Mouse (Mus musculus) mature B cell (primary cell): Measurements from ENCODE around the gene Akr1b10.
"Not testable (repeated sequence)": the region's sequence is repeated elsewhere in the genome, so short reads cannot be mapped to it uniquely, and the experiment has no call there.

Experiments
- in situ Hi-C: fragments of 300-500 bp; cut with MboI; formaldehyde crosslinking; loops from 2 replicates; pipeline ENCODE4 v1.14.3; 2019

Gene Akr1b10

DNA sequence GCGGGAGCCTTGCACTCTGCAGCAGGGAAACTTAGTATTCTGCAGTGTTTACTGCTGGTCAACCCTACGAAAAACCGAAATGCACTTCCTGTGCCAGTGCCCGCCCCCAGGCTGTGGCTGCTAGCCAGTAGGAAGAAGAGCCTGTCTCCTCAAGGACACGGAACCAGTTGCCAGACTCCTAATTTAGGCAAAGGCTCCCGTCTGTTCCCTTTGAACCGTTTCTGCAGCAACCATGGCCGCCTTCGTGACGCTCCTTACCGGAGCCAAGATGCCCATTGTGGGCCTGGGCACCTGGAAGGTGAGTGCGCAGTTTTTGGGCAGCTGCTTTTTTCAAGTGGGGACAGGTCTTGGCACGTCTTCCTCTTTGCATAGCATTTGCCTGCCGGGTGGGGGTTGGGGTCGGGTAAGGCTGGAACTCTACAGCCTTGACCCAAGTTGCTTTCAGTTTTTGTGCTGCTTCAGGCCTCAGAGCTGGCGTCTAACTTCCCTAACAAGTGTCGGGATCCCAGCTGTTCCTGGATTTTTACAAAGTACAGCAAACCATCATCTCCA, at the start of gene Akr1b10:
Akr1b10 (plus strand) TSS at position 109 of the 552 bp plus-strand sequence.
- in situ Hi-C loops = no loop called here

DNA sequence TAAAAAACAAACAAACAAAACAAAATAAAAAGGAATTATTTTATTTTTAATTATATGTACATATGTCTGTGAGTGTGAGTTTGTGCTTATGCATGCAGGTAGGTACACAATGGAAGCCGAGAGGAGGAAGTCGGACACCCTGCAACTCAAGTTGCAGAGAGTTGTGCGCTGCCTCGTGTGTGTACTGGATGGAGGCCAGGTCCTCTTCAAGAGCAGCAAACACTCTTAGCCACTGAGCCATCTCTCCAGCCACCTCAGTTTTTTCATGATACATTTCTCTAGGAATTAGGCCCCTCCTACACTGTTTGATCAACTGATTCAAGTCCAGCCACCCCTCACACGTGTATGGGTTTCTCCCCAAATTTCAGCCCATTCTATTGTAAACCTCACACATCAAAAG, 49.3 kb upstream of the Akr1b10 start:
- in situ Hi-C loops = no loop called here

DNA sequence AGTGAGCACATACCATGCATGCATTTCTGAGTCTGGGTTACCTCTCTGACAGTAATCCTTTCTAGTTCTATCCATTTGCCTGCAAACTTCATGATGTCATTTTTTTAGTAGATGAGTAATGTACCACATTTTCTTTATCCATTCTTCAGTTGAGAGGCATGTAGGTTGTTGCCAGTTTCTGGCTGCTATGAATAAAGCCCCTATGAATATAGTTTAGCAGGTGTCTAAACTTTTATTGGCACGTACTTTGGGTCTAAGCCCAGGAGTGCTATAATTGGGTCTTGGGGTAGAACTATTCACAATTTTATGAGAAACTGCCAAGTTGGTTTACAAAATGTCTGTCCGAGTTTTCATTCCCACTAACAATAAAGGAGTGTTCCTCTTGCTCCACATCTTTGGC, 46.2 kb upstream of the Akr1b10 start:
- in situ Hi-C loops = no loop called here

DNA sequence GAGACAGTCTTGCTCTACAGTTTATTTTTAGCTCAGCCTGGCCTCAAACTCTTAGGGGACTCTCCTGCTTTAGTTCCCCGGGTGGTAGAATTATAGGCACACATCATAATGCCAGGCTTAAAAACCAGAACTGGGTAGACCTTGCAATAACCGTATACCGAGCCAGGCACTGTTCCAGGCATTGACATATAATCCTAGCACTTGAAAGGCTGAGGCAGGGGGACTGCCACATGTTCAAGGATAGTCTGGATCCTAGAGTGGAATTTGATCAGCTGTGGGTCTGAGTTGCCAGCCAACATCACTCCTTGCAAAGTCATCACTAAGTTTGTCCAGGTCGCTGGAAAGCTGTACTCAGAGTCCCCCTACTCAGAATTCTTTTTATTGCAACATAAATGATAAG, 42.0 kb upstream of the Akr1b10 start:
- in situ Hi-C loops = no loop called here

DNA sequence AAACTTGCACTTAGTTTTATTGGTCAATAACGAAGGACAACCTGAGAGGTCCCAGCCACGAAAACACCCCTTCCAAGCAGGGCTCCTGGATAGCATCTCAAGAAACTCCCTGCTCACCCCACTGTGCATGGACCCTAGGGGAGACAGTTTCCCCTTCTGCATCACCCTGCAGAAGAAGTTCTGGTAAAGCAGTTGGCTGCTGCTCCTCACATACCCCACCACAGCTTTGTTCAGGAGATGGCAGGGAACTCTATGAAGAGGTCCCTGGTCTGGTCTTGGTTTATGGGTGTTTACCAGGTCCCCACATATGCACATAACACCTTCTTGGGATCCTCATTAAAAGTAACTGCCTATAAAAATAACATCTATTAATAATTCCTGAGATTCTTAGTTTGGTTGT, 41.5 kb upstream of the Akr1b10 start:
- in situ Hi-C loops = no loop called here

DNA sequence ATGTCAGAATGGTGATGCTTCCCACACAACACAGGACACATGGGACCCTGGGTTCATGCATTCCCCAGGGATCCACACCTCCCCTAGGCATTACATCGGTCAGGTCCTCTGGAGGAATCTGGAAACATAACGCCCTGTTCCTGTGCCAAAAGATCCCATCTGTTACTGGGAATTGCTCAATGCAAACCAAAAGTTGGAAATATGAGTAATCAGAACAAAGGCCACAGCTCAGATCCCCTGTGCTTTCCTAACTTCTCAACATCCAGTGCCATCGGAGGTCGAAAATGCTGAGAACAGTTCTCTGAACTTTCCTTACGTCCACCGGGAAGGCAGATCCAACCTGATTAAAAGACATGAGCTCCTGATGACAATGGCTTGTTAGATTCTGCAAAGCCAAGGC, 40.6 kb upstream of the Akr1b10 start:
- in situ Hi-C loops = no loop called here

DNA sequence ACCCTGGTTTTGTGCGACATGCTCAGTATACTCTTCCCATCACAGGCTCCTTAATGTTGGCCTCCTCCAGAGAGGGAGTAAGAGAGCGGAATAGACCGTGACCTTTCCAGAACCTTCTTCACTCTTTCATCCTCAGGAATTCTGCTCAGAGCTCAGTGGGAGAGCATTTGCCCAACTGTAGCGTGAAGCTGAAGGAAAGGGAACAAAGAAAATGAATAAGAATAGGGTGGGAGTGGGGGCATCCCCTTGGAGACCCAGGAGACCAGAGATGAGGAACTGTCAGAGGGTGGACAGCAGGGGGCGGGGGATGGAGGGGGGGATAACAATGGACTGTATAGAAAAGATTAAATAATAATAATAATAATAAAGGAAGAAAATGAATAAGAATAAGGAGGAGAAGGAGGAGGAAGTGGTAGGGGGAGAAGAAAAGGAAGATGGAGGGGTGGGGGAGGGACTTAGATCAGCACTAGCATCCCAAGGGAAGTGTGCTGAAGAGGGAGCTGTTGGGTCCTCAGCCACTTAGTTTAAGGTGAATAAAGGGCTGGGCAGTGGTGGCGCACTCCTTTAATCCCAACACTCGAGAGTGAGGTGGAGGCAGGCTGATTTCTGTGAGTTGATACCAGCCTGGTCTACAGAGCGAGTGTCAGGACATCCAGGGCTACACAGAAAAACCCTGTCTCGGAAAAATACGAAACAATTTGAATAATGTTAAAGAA, 39.7 kb upstream of the Akr1b10 start:
- in situ Hi-C loops = no loop called here

DNA sequence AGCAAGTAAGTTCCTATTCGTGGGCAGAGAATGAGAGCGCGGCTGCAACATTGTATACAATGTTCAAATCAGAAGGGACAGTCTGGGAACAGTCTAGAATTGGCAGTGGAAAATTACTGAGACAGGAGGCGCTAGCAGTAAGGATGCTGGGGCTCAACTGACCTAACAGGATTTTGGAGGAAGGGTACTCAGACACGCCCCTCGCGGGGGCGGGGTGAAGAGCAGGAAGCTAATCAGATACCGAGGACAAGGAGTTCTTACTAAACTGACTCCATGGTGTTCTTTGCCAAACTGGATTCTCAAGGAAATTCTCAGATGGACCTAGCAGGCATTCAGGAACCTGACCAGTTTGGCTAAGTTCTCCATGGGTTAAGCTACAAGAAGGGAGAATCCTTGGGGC, 39.1 kb upstream of the Akr1b10 start:
- in situ Hi-C loops = no loop called here

DNA sequence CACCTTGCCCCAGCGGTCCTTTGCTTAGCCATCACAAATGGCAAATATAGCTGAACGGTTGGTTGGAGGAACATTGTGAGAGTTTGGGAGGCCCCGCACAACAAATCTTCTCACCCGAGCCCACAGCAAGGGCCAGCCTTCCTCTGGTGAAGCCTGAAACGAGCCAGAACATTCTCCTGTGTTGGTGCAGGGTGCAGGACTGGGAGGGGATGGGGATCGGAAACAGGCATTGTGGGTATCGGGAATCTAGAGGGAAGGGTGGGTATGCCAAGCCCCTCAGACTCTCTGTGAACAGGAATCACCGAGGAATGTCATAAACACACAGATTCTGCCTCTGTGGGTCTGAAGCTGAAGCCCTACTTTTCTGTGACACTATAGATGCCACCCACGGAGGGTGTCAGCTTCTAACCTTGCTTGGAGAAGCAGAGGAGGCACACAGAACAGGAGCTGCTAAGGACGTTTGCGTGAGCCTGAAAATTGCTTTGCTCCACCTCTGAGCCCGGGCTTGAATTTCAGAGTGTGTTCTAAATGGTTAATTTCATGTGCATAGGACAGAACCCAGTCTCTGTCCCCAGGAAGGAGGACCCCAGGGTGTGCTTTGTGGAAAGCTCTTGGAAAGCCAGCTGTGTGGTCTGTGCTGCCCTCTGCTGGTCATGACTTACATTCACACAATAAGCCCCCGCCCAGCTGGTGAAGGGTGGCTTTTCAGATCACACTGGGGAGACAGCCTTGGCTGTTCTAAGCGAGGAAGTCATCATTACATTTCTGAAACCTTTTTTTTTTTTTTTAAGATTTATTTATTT, 37.7 kb upstream of the Akr1b10 start:
- in situ Hi-C loops = no loop called here

DNA sequence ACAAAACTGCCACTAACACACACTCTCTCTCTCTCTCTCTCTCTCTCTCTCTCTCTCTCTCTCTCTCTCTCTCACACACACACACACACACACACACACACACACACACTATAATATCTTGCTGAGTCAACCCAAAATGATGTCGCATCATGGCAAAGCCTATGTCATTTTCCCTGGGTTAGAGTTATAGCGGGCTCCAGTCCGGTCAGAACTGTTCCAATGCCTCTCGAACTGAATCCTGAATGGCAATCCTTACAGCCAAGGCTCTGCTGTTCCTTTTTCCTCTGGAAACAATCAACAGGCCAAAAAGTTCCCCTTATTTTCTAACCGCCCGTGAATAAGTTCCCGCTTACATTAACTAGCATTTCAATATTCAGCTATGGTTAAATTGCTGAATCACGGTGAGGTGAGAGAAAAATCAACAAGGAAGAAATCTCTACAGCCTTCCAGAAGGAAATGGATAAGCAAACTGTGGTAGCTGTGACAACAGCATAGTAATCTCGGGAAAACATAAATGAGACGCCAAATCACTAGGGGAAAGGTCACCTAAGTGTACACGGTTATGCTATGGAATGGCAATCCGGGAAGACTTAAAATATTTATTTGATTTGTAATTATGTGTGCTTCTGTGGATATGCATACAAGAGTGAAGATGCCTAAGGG, 33.9 kb upstream of the Akr1b10 start:
- in situ Hi-C loops = no loop called here

DNA sequence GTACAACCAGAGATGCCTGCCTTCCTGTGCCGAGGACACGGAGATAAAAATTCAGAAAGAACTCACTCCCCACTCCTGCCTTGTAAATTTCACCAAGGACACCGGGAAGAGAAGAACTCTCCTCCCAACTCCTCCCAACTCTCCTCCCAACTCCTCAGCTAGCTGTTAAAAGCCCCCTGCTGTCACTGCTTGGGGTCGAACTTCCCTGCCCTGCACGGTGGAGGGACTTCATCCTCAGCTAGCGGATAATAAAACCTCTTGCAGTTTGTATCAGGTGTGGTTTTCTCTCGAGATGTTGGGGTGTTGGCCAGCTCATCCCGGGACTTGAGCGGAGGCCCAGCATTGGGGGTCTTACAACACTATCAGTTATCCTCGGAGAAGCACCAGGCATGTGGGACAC, 32.5 kb upstream of the Akr1b10 start:
- in situ Hi-C loops = not testable (repeated sequence)

DNA sequence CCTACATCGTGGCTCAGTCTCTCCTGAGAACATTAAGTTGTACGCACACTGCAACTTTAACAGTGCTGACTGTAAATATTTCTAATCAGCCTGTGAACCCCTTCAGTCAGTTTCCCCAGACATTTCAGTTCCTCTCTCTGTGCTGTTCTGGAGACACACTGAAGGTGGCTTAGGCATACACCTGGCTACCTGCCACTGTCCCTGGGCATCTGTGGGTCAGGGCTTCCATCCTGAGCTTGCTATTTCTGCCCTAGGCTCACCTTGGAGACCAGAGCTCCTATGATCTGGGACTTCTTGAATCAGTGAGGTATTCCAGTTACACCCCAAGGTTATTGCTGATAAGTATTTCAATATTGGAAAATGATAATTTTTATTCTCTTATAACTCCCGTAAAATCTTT, 31.6 kb upstream of the Akr1b10 start:
- in situ Hi-C loops = no loop called here

DNA sequence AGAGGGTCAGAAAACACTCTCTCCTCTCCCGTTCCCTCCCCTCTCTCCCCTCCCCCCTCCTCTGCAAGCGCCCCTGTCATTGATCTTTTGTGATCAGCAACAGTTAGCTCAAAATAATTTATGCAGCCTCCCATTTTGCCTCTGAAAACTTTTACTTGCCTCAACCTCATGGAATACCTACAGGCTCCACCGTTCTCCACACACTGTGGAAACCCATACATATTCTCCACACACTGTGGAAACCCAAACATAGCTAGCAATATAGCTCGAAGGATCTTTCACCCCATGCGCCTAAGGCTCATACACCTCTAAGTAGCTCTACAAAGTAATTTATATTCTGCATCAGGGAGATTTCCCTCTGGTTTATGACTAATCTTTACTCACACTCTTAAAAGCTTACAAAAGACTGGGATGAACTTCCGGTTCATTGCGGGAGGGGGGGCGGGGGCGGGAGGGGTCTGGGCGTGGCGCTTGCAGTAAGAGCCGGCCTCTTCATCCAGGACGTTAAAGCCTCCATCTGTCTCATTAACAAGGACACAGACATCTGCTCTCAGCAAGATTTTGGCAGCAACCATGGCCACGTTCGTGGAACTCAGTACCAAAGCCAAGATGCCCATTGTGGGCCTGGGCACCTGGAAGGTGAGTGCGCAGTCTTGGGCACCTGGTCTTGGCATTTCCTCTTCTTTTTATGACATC, 30.2 kb upstream of the Akr1b10 start, which contains the start of gene Akr1b8:
Akr1b8 (plus strand) TSS at position 462 of the 696 bp plus-strand sequence.
- in situ Hi-C loops = no loop called here

DNA sequence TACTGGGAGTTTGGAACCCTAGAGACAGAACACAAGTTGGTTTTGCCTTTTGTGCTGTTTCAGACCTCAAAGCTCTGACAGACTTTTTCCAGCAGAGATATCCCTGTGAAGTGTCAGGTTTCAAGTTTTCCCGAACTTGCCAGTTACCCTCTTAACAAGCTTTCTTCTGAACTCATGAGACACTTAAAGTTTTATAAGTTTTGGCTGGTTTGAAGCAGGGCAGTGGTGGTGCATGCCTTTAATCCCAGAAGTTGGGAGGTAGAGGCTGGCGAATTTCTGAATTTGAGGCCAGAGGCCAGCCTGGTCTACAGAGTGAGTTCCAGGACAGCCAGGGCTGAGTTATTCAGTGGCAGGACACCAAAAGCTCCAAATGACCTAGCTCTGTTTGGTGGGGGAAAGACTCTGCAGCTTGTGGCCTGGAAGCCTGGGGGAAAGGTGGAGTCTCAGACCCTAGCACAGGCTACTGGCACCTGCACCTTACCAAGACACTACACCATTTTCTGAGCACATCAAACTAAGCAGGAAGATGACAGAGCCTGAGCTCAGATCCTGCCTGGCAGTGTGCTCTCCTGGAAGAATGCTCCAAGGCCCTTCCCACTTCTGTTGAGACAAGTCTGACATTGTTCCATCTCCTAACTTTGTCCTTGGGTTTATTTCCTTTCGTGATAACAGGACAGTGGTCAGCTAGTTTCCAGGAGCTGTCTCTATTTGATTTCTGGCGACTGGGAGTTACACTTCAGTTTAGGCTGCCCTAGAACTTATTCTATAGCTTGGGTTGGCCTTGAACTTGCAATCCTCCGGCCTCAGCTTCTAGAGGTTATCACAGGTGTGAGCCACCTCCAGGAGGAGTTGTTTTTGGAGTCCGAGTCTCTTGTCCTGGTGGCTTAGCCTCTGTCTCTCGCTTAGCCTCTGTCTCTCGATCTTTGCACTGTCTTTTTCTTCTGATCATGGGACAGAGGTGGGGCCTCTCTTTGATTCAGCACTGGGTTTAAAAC, 29.4 kb upstream of the Akr1b10 start:
- in situ Hi-C loops = no loop called here

DNA sequence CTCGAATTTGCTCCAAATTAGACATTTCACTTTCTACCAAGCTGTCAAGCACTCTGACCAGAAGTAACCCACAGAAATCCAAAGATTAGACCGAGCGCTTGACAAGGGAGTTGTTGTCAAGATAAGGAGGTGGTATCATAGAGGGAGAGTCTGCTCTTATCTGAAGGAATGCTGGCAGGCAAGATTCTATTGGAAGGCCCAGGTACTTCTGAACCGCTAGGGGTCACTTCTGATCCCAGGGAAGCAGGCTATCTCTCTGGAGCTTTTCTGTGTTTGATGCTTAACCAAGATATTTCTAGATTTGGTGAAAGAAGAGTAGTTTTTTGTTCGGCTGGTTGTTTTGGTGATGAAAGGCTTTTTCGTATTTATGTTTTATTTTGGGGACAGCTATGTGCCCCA, 28.7 kb upstream of the Akr1b10 start:
- in situ Hi-C loops = no loop called here

DNA sequence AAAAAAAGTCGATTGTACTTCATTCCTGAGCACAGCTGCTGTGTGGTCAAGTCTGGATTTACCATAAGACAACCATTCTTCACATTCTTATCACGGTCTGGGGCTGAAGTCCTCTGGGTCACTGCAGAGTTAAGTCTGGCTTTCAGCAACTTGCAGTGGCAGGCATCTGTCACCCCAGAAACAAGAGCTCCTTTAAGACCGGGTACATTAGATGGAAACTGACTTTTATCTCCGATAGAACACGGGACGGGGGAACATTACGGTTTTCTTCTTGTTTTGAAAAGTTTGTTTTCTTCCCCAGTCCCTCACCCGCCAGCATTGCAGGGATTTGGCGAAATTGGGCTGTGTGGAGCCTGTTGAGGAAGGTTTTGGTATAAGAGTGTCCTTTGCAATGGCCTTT, 28.2 kb upstream of the Akr1b10 start:
- in situ Hi-C loops = no loop called here

DNA sequence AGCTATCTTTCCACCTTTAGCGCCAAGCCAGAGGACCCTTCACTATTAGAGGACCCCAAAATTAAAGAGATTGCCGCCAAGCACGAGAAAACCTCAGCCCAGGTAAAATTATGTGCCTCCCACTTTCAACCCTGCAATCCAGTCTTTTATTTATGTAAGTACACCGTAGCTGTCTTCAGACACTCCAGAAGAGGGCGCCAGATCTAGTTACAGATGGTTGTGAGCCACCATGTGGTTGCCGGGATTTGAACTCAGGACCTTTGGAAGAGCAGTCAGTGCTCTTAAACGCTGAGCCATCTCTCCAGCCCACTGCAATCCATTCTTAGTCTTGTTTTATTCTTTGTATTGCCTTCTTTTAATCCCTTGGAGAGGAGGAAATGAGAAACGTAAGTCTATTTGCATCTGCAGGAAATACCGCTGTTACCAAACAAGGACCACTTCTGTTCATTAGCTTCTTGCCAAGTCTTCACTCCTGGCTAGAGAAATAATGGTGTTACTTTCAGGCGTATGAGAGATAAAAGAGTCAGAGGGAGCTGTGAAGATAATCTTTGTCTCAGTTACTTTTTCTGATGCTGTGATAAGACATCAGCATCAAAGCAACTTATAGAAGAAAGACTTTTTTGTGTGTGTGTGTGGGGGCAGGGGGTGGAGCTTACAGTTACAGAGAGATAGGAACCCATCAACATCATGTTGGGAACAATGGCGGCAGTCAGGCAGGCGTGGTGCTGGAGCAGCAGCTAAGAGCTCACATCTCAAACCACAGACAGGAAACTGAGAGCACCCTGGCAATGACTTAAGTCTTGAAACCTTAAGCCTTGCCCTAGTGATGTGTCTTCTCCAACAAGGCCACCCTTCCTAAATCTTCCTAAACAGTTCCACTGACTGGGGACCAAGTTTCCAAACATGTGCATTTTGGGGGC, 19.5 kb upstream of the Akr1b10 start:
- in situ Hi-C loops = no loop called here

DNA sequence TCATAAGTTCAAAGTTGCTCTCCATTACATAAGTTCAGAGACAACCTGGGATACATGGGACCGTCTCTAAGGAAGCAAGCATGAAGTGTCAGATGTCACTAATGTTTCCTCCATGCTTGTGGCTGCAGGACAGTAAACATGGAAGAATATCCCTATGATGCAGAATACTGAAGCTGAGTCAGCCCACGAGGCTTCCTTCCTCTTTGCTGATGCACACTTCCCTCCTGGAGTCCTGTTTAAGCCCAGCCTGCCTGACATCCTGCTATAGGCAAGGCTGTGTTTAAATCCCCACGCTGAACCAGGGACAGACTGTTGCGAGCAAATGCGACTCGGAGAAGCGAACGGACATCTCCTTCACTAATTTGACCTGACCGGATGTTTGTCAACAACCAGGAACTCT, 16.0 kb upstream of the Akr1b10 start:
- in situ Hi-C loops = no loop called here

DNA sequence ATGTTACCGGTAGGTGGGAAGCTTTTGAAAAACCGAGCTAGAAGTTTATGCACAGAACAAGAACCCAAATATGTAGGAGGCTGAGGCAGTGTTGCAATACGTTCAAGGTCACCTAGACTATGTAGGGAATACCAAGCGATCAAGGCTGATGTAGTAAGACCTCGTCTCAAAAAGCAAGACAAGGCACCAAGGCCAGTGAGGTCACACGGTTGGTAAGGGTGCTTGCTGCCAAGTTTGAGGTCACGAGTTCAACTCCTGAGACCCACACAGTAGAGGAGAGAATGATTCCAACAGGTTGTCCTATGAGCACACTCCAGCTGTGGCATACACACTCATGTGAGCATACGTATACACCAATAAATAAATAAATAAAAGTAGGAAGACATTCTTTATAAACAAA, 13.9 kb upstream of the Akr1b10 start:
- in situ Hi-C loops = no loop called here
